Mouse (Mus musculus) cerebellum, adult 9-10 months (tissue): Measurements from ENCODE around the gene Appl1.
"Not testable (repeated sequence)": the region's sequence is repeated elsewhere in the genome, so short reads cannot be mapped to it uniquely, and the experiment has no call there.

Experiments
- DNase-seq: peaks from one replicate; pipeline ENCODE4 v3.0.0; 2022

The Appl1 gene

DNA sequence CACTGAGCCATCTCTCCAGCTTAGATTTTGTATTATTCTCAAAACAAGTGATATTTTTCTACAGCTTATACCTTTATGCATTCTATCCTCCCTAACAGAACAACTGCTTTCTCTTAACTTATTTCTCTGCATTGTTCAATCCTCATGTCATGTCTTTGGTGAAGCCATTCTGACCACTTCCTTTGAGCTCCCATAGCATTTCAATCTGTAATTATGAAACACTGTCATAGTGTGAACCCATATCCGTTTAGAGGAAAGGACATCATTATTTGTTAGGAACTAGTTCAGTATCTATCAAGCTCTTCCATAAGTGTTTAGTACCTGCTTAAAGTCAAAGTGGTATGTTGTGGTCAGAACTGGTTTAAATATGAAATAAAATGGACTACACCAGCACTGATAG, 10.5 kb downstream of the Appl1 start:
- DNase-seq = no peak

GRCm38 (mm10) chr14:26956139-26956538, 14.9 kb downstream of the Appl1 start:
- not testable (repeated sequence) for DNase-seq

DNA sequence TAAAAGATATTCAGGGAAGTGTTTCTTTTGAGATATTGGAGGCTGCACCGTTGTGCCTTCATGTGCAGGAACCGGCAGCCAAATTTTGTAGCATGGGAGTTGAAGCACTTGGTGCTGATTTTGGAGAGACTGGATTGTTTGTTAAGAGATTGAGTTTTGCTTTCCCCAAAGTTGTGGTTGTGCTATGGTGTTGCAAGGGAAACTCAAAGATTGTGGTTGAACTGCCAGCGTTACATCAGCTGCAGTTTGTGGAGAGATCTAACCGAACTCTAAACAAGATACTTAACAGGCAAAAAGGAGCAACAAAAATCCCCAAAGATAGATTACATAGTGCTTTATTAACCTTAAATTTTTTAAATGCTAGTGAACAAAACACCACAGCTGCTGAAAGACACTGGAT, 35.5 kb downstream of the Appl1 start:
- DNase-seq = no peak

DNA sequence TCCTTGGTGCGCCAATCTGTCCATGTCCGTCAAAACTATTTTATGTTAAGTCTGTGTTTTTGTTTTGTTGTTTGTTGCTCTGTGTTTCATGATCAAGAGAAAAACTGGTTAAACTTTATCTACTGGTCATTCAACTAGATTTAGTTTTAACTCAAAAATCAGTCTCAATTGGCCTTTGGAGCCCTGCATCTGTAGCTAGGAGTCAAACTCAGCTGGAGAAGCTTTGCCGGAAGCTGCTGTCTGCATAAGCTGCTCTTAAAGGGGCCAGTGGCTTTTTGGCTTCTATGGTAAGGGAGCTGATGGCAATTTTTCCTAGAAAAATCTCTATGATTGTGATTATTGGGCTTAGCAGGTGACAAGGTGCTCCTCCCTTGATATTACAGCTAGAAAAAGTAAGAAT, 36.1 kb downstream of the Appl1 start:
- DNase-seq = no peak

DNA sequence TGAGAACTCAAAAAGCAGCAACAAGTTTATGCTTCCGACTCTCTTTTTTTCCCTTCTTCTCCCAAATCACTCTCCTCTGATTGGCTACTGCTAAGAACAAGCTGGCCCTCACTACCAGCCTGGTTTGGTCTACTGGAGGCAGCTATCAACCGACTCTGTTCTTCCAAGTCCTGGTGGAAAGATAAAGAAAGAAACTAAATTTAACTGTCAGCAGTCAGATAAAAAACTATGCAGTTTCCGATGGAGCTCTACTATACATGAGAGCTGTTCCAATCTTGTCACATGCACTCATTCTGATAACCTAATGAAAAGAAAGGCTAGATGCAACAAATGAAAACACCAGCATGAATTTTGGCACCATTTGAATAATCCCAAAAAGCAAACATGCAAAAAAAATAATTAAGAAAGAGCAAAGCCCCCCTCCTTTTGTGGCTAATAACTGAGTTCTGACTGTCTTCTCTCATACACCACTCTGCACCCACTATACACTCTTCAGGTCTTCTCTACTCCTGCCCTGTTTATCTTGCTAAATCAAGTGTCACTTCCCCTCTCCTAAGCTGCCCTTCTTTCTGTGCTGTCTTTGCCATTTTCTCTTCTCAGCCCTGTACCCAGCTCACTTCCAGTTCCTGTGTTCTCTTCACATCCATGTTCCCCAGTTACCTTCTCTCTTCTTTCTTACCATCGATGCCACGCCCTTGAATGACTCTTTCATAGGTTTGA, 47.2 kb downstream of the Appl1 start:
- DNase-seq = no peak

DNA sequence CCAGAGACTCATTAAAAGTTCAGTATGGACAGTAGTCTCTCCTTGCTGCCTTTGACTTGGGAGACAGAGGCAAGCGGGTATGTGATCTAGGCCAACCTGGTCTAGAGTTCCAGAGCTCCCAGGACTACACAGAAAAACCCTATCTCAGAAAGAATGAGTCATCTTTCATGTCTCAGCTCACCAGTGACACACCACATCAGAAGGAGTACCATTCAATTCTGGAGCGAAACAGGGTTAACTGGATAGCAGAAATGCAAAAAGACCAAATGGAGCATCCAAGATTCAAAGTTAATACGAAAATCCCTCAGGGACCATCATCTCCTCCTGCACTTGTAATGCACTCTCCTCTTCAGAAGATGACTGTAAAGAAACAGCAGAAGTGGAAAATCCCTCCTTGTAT, 51.7 kb downstream of the Appl1 start:
- DNase-seq = no peak

DNA sequence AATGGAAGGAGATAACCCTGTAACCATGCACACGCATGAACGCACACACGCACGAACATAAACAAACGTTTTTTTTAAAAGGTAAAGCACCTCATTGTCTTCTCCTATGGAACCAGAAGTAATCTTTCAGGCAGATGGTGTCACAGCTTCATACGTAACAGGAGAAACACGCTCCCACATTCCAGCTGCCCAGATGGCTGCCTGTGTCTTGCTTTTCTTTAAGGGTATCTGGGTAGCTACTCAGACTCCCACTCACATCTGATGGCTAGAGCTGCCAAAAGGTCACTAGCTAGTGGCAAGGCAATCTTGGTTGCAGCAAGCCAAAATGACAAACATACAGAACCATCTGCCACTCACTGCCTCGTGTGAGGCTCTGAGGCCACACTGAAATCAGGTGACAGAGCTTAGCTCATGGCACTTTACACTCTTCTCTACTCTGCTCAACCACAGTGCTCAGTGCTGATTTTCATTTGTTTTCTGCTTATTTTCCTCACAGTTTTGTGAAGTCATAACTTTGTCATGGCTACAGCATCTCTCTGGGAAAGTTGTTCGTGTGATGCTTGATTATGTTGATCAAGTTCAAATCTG, 57.3 kb downstream of the Appl1 start:
- DNase-seq = no peak

- DNase-seq = no peak
Observed at GRCm38 (mm10) chr14:26911826-26912225, 59.2 kb downstream of the Appl1 start.

DNA sequence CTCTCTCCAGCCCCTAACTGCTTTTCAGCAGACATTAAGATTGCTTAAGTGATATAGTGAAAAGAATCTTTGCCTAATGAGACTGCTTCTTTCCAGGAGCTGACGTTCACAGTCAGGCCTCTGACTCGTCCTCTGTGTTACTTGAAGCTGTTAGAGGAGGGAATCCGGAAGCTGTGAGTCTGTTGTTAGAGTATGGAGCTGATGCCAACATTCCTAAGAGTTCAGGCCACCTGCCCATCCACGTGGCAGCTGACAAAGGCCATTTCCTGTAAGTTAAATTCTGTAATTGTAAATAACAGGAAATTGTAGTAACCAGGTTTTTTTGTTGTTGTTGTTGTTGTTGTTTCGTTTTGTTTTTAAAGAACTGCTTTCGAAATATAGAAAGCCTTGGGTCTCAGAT, 59.8 kb downstream of the Appl1 start:
- no peak for DNase-seq

- not testable (repeated sequence) for DNase-seq
Observed at GRCm38 (mm10) chr14:26910461-26910860, 60.6 kb downstream of the Appl1 start.

- DNase-seq = no peak
Observed at GRCm38 (mm10) chr14:26907401-26907800, 63.6 kb downstream of the Appl1 start.

DNA sequence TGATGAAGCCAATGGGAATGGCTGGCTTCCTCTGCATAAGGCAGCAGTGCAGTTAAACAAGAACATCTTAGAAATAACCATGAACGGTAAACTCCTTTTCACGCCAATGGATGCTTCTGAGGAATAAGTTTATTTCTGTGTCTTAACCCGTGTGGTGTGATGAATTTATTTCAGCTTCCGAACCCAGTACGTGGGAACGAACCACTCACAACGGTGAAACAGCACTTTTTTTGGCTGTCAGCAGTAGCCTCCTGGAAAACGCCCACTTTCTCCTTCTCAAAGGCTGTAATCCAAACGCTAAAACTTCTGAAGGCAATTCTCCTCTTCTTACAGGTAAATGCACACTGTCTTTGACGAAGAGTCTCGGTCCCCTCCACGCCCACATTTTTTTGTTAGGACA, 70.1 kb downstream of the Appl1 start:
- DNase-seq = no peak

DNA sequence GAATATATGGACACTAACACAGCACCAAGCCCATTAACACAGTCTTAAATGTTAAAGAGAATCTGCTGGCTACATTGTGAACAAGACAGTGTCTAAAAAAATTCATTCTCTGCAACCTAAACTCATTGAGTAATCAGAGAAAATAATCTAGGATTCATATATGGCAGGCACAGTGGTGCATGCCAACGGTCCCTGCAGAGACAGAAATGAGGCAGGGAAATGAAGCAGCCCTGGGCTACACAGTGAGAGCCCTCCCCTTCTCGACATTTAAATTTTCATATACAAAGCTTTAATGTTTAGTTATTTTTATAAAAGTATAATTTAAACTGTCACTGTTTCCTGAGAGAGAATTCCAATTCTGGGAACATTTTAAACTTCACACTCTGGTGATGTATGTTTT, 71.5 kb downstream of the Appl1 start:
- DNase-seq = no peak

DNA sequence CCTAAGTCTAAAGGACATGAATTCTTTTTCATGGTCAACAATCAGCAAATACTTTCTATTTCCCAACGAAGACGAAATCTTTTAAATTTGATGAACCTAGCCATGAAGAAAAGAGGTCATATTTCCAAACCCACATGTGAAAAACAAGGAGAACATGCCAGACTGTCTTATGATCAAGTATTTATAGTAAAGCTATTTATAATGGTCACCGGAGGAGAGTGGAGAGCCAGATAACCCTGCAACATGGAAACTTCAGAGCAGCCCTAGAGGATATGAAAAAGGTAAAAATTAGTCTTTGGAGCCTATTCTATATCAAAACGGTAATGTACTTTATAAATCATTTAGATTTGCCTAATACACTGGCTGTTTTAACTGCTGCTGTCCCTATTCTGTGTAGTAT, 76.6 kb downstream of the Appl1 start, which contains the start of gene Asb14:
Gene Asb14, plus strand, starts transcription at position 166 of the 400 bp plus-strand sequence.
- no peak for DNase-seq

DNA sequence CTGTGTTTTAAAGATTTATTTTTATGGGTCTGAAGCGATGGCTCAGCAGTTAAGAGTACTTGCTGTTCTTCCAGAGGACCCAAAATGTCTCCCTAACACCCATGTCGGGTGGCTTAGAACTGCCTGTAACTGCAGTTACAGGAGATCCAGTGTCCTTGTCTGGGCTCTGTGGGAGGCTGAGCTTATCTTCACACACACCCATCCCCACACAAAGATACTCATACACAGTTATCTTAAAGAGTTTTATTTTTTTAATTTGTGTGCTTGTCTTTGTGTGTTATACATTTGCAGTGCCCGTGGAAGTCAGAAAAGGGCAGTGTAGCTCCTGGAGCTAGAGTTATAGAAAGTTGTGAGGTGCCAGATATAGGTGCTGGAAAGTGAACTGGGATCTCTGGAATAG, 80.3 kb downstream of the Appl1 start:
- no peak for DNase-seq

DNA sequence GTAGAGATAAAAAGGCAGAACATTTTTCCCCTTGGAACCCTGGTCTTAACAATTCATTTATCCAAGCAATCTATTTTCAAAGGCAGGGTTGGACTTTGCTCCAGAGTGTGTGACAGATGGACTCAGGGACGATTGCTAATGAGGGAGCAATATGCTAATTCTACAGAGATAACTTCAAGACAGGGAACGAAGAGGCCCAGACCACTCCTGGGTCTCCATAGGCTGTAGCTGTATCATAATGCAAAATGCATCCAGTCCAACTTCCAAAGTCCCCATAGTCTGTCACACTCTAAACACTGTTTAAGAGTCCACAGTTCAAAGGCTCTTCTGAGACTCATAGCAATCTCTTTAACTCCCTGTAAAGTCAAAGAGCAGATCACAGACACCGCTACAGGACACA, 83.8 kb downstream of the Appl1 start:
- DNase-seq = no peak

- no peak for DNase-seq
Observed at GRCm38 (mm10) chr14:26881700-26882099, 89.3 kb downstream of the Appl1 start.

DNA sequence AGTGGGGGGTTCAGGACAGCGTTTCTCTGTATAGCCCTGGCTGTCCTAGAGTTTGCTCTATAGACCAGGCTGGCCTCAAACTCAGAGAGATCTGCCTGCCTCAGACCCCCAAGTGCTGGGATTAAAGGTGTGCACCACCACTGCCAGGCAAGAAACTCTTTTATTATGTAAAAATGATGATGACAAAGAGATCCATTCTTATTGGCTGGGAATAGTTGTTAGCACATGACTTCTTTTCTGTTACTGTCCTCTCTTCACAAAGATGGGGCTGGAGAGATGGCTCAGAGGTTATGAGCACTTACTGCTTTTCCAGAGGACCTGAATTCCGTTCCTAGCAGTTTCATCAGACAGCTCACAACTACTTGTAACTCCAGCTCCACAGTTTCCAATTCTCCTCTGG, 91.1 kb downstream of the Appl1 start:
- no peak for DNase-seq

DNA sequence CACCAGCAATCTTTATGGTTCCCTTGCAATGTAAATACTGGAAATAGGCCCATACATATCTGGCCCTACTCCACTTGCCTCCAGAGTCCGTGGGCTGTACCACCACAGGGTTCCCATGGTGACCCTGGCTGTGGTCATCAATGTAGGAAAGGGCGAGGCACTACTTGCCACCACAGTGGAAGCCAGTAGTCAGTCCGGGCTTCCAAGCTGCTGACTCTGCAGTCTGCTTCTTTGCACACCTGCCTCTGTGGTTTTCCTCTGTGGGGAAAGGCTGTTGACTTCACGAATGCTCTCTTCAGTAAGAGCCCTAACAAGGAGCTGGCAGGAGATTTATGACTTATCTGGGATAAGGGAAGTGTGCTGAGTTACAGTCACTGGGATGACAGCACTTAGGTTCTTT, 92.3 kb downstream of the Appl1 start:
- no peak for DNase-seq
